Mouse (Mus musculus) hindbrain, postnatal 0 days (tissue): ENCODE data around the gene Gm5483. TPM values are rescaled to one million over a fixed set of nuclear protein-coding genes. Genes with fewer than 3 reads are reported as not detected.
"Not testable (repeated sequence)": the region's sequence is repeated elsewhere in the genome, so short reads cannot be mapped to it uniquely, and the experiment has no call there.

Source experiments
- ATAC-seq: fragments of 200-750 bp; cut with Nextera tagmentation; 2 replicates; pipeline ENCODE4 v1.8.0; 2017; ENCODE audit warnings: mild to moderate bottlenecking, moderate TSS enrichment, moderate library complexity
- DNase-seq: peaks from one replicate; pipeline ENCODE4 v3.0.0-alpha.2; 2015; ENCODE audit warnings: low spot score
- H3K27ac ChIP-seq: fragments of 300-500 bp; sonication (generic); 2 replicates; pipeline ENCODE4 v1.5.1; 2014; ENCODE audit warnings: mild to moderate bottlenecking
- H3K27me3 ChIP-seq: fragments of 300-500 bp; sonication (generic); 2 replicates; pipeline ENCODE4 v1.6.1; 2014; ENCODE audit warnings: low read length, mixed read lengths; ENCODE audit not compliant: insufficient read depth
- H3K36me3 ChIP-seq: fragments of 300-500 bp; sonication (generic); 2 replicates; pipeline ENCODE4 v1.6.1; 2014; ENCODE audit warnings: low read length, mixed read lengths; ENCODE audit not compliant: insufficient read depth
- H3K4me1 ChIP-seq: fragments of 300-500 bp; sonication (generic); 2 replicates; pipeline ENCODE4 v1.6.1; 2014; ENCODE audit warnings: antibody characterized with exemption, low read length, mixed read lengths; ENCODE audit not compliant: insufficient read depth
- H3K4me2 ChIP-seq: fragments of 300-500 bp; sonication (generic); 2 replicates; pipeline ENCODE4 v1.6.1; 2014; ENCODE audit warnings: low read depth, mild to moderate bottlenecking, low read length, moderate library complexity, mixed read lengths
- H3K4me3 ChIP-seq: fragments of 300-500 bp; sonication (generic); 2 replicates; pipeline ENCODE4 v1.5.1; 2014; ENCODE audit warnings: low read length
- H3K9ac ChIP-seq: fragments of 300-500 bp; sonication (generic); replicated peaks from 2 replicates; pipeline ENCODE4 v1.6.1; 2014; ENCODE audit warnings: mild to moderate bottlenecking, low read length, moderate library complexity, mixed read lengths
- H3K9me3 ChIP-seq: fragments of 300-500 bp; sonication (generic); 2 replicates; pipeline ENCODE4 v1.6.1; 2016; ENCODE audit warnings: low read length, mixed read lengths
- CTCF ChIP-seq: IDR thresholded peaks from 2 replicates; pipeline ENCODE4 v1.5.1; 2016; ENCODE audit warnings: antibody characterized with exemption, control low read depth, low read depth
- WGBS: fragments of 180-500 bp; shearing (Covaris S2); extraction: QIAGEN DNeasy Blood & Tissue Kit; methylation state at CpG from one replicate; pipeline ENCODE4 v1.1.7; 2014; 5-methylcytosine and 5-hydroxymethylcytosine counted together
- polyA plus RNA-seq: library from polyadenylated mRNA; unstranded; fragments of >200 nt; fragmentation: Nextera tagmentation; extraction: Ambion mirVana; gene quantifications from 2 replicates; pipeline ENCODE4 v1.2.1, GENCODE M21; 2015
- total RNA-seq: library from RNA; depleted of rRNA; stranded (reverse); fragments of >200 nt; gene quantifications from 2 replicates; pipeline ENCODE4 v1.2.3, GENCODE M21; 2014; rRNA removed

Gm5483 gene
- total and polyA plus RNA-seq, 2 experiments from 2014 or later: 1.7 TPM; not detected in 1

DNA sequence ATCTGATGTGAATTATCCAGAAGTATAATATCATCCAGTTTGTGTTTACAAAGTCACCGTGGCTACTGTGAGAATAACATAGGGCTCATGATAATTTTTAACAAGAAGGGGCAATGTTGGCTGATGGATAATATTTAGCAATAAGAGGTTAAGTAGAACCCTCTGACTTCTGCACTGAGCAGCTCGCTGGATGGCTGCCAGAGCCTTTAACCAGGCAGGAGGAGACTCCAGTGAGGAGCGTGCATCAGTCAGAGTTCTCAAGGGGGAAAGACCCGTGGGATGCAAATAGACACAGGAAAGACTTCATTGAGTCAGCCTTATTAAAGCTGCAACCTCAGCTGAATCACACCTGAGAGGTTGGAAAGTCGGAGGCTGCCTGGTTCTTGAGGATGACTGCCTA, 19.8 kb downstream of the Gm5483 start:
- DNase-seq (no peak), ATAC-seq (no peak)
- no peaks in the 10 kb centered on the region for H3K9me3 ChIP-seq
- no peaks in the 10 kb centered on the region for H3K4me1 ChIP-seq
- H3K9ac ChIP-seq: no peak overlapping the region
- WGBS: 71% methylated on average over 5 of the region's 5 CpGs
- H3K27ac ChIP-seq: no peak overlapping the region
- H3K4me3 ChIP-seq: no peak overlapping the region
- H3K36me3 ChIP-seq: no peaks in the 10 kb centered on the region
- TF ChIP-seq CTCF: no peak
- no peaks in the 10 kb centered on the region for H3K27me3 ChIP-seq
- no peak overlapping the region for H3K4me2 ChIP-seq

- 37% methylated on average over 2 of the region's 2 CpGs for WGBS
- ATAC-seq, H3K9ac ChIP-seq, H3K27me3 ChIP-seq, H3K27ac ChIP-seq, H3K4me1 ChIP-seq, DNase-seq, H3K36me3 ChIP-seq, H3K4me3 ChIP-seq, H3K9me3 ChIP-seq, H3K4me2 ChIP-seq: not testable (repeated sequence)
These were observed 21.7 kb downstream of the Gm5483 start for GRCm38 (mm10) chr16:36205684-36206083.

DNA sequence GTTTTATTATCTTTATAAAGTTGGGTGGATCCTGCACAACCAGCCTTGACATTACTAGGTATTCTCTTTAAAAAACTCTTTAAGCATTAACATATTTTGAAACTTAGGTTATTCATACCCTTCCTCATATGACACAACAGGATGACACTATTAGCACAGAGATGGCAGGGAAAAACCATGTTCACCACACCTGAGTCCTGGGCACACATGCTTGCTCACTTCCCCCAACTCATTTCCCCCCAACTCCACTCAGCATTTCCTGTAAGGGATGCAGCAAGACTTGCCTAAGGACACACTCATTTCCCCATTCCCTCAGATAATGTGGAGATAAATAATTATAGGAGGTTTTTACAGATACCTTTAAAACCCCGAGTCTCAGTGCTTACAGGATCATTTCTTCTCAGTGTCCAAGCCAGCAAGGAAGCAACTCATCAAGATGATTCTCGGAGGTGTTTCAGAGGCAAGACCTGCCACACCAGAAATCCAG, 26.0 kb downstream of the Gm5483 start, which contains the start of gene Gm5416:
Gm5416 (plus strand) TSS at position 437 of the 487 bp plus-strand sequence.
- no peaks in the 10 kb centered on the region for H3K27me3 ChIP-seq
- H3K9me3 ChIP-seq: no peaks in the 10 kb centered on the region
- H3K9ac ChIP-seq: no peak within 1 kb of the TSS
- H3K27ac ChIP-seq: no peak within 1 kb of the TSS
- H3K4me3 ChIP-seq: no peak within 1 kb of the TSS
- ATAC-seq (no peak), DNase-seq (no peak)
- no peak for TF ChIP-seq CTCF
- no peaks in the 10 kb centered on the region for H3K4me1 ChIP-seq
- no peak within 1 kb of the TSS for H3K4me2 ChIP-seq
- 87% methylated on average over 2 of the region's 2 CpGs for WGBS
- H3K36me3 ChIP-seq: no peaks in the 10 kb centered on the region

GRCm38 (mm10) chr16:36221168-36221567, 37.2 kb downstream of the Gm5483 start, which contains the start of gene 2010005H15Rik:
Gene 2010005H15Rik, plus strand, starts transcription at chr16:36221468.
- not testable (repeated sequence) for H3K4me3 ChIP-seq, H3K27me3 ChIP-seq, H3K27ac ChIP-seq, H3K9ac ChIP-seq, ATAC-seq, H3K36me3 ChIP-seq, H3K9me3 ChIP-seq, H3K4me1 ChIP-seq, DNase-seq, H3K4me2 ChIP-seq
- WGBS: 97% methylated on average over 6 of the region's 7 CpGs

Other genes starting within 250 kb of the Gm5483 start
- gene Parp9, start 245.7 kb upstream of the Gm5483 start, total RNA-seq: 2.5 and 3.5 TPM in 2 replicates
- gene Parp9, start 245.7 kb upstream of the Gm5483 start, polyA plus RNA-seq: 3.6 and 3.8 TPM in 2 replicates
- 0.93 and 2.5 TPM in 2 replicates for gene Dtx3l, start 245.1 kb upstream of the Gm5483 start, total RNA-seq
- 1.2 and 1.5 TPM in 2 replicates for gene Dtx3l, start 245.1 kb upstream of the Gm5483 start, polyA plus RNA-seq
- gene Kpna1, start 205.5 kb upstream of the Gm5483 start, total RNA-seq: 53.8 and 55.9 TPM in 2 replicates
- gene Kpna1, start 205.5 kb upstream of the Gm5483 start, polyA plus RNA-seq: 54.6 and 55.2 TPM in 2 replicates
- 5.6 and 6.1 TPM in 2 replicates for gene Wdr5b, start 143.0 kb upstream of the Gm5483 start, total RNA-seq
- gene Wdr5b, start 143.0 kb upstream of the Gm5483 start, polyA plus RNA-seq: 4.9 and 6.8 TPM in 2 replicates
- gene Fam162a, start 112.6 kb upstream of the Gm5483 start, total RNA-seq: 7.2 and 8.3 TPM in 2 replicates
- gene Fam162a, start 112.6 kb upstream of the Gm5483 start, polyA plus RNA-seq: 145 and 146 TPM in 2 replicates
- 3.8 and 4.9 TPM in 2 replicates for gene Ccdc58, start 112.5 kb upstream of the Gm5483 start, total RNA-seq
- gene Ccdc58, start 112.5 kb upstream of the Gm5483 start, polyA plus RNA-seq: 27.8 and 34.0 TPM in 2 replicates
- gene Csta1, start 53.0 kb upstream of the Gm5483 start, total RNA-seq: not detected in 2 replicates
- not detected in 2 replicates for gene Csta1, start 53.0 kb upstream of the Gm5483 start, polyA plus RNA-seq
- gene Stfa2l1, start 27.4 kb upstream of the Gm5483 start, total RNA-seq: not detected in 2 replicates
- gene Stfa2l1, start 27.4 kb upstream of the Gm5483 start, polyA plus RNA-seq: 0.84 and 1.1 TPM in 2 replicates
- gene Gm5416, start 26.2 kb downstream of the Gm5483 start, total RNA-seq: not detected in 2 replicates
- not detected in 2 replicates for gene Gm5416, start 26.2 kb downstream of the Gm5483 start, polyA plus RNA-seq
- gene 2010005H15Rik, start 37.3 kb downstream of the Gm5483 start, total RNA-seq: not detected in 2 replicates
- 0.68 and 0.83 TPM in 2 replicates for gene 2010005H15Rik, start 37.3 kb downstream of the Gm5483 start, polyA plus RNA-seq
- gene Stfa1, start 92.7 kb downstream of the Gm5483 start, total RNA-seq: not detected in 2 replicates
- gene Stfa1, start 92.7 kb downstream of the Gm5483 start, polyA plus RNA-seq: 1.7 and 2.0 TPM in 2 replicates
- not detected in 2 replicates for gene BC117090, start 150.1 kb downstream of the Gm5483 start, total RNA-seq
- not detected in 2 replicates for gene BC117090, start 150.1 kb downstream of the Gm5483 start, polyA plus RNA-seq
- not detected in 2 replicates for gene BC100530, start 183.5 kb downstream of the Gm5483 start, total RNA-seq
- gene BC100530, start 183.5 kb downstream of the Gm5483 start, polyA plus RNA-seq: 1.2 and 1.5 TPM in 2 replicates
- not detected in 2 replicates for gene Stfa2, start 224.2 kb downstream of the Gm5483 start, total RNA-seq
- gene Stfa2, start 224.2 kb downstream of the Gm5483 start, polyA plus RNA-seq: 0.81 TPM in 1 of 2 replicates, not detected in the other